Mouse (Mus musculus) embryonic facial prominence, embryonic 13.5 days (tissue): ENCODE data around the gene Bmyc. TPM values are rescaled to one million over a fixed set of nuclear protein-coding genes. Genes with fewer than 3 reads are reported as not detected.
"Not testable (repeated sequence)": the region's sequence is repeated elsewhere in the genome, so short reads cannot be mapped to it uniquely, and the experiment has no call there.

Experiments
- ATAC-seq: fragments of 200-750 bp; cut with Nextera tagmentation; 2 replicates; pipeline ENCODE4 v1.8.0; 2017; ENCODE audit warnings: low read depth; ENCODE audit not compliant: insufficient number of reproducible peaks, insufficient read depth, low FRiP score, low TSS enrichment
- H3K27ac ChIP-seq: fragments of 300-500 bp; sonication (generic); 2 replicates; pipeline ENCODE4 v1.5.1; 2015; ENCODE audit warnings: moderate library complexity, mild to moderate bottlenecking, inconsistent platforms
- H3K27me3 ChIP-seq: fragments of 300-500 bp; sonication (generic); 2 replicates; pipeline ENCODE4 v1.6.1; 2015; ENCODE audit warnings: mild to moderate bottlenecking, inconsistent platforms
- H3K36me3 ChIP-seq: fragments of 300-500 bp; sonication (generic); 2 replicates; pipeline ENCODE4 v1.6.1; 2015; ENCODE audit warnings: mild to moderate bottlenecking, inconsistent platforms
- H3K4me1 ChIP-seq: fragments of 300-500 bp; sonication (generic); 2 replicates; pipeline ENCODE4 v1.6.1; 2015; ENCODE audit warnings: inconsistent platforms
- H3K4me2 ChIP-seq: fragments of 300-500 bp; sonication (generic); 2 replicates; pipeline ENCODE4 v1.6.1; 2015; ENCODE audit warnings: moderate library complexity, mild to moderate bottlenecking, inconsistent platforms
- H3K4me3 ChIP-seq: fragments of 300-500 bp; sonication (generic); 2 replicates; pipeline ENCODE4 v1.5.1; 2015; ENCODE audit warnings: mild to moderate bottlenecking, inconsistent platforms
- H3K9ac ChIP-seq: fragments of 300-500 bp; sonication (generic); 2 replicates; pipeline ENCODE4 v1.6.1; 2015; ENCODE audit warnings: mild to moderate bottlenecking, inconsistent platforms
- H3K9me3 ChIP-seq: fragments of 300-500 bp; sonication (generic); 2 replicates; pipeline ENCODE4 v1.6.1; 2016; ENCODE audit warnings: inconsistent platforms
- whole genome bisulfite sequencing: fragments of 180-500 bp; shearing (Covaris S2); methylation state at CpG from one replicate; pipeline ENCODE4 v1.1.7; 2015; ENCODE audit warnings: mixed read lengths; 5-methylcytosine and 5-hydroxymethylcytosine counted together
- polyA plus RNA-seq: library from polyadenylated mRNA; unstranded; fragments of >200 nt; fragmentation: Nextera tagmentation; extraction: Ambion mirVana; gene quantifications from 2 replicates; pipeline ENCODE4 v1.2.1, GENCODE M21; 2015

The Bmyc gene
- polyA plus RNA-seq, 1 experiment from 2014 or later: 103 TPM

DNA sequence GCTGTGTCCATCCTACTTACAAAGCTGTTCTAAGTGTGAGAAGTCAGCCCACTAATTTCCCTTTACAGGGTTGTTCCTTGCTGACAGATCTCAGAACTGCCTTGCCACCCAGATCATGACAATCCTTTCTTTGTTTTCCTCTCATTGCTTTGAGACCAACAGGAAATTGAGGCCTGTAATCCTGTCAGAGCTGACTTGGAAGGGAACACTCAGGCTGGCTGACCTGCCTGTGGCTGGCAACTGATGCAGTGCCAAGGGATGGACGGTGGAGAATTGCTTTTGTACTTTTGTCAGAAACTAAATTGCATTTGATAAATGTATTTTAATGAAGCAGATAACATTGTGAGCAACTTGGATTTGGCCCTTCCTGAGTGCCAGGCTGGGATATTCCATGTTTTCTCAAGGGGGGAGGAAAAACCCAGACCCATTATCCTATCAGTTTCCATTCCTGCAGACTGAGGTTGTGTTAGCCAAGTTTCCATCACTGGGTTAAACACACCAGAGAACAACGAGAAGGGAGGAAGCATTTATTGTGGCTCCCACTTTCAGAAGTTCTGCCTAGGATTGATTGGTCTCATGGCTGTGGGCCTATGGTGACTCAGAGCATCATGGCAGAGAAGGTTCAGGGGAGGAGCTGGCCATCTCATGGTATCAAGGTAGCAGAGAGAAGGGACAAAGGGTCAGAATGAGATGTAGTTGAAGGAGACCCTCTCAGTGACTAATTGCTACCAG lies 26.8 kb downstream of the Bmyc start:
- H3K4me1 ChIP-seq: no peaks in the 10 kb centered on the region
- no peak for ATAC-seq
- H3K9ac ChIP-seq: no peak overlapping the region
- H3K27me3 ChIP-seq: no peaks in the 10 kb centered on the region
- H3K36me3 ChIP-seq: no peaks in the 10 kb centered on the region
- H3K4me2 ChIP-seq: no peak overlapping the region
- H3K9me3 ChIP-seq: no peaks in the 10 kb centered on the region
- 31% methylated on average over 2 of the region's 2 CpGs for WGBS
- H3K27ac ChIP-seq: no peak overlapping the region
- no peak overlapping the region for H3K4me3 ChIP-seq

DNA sequence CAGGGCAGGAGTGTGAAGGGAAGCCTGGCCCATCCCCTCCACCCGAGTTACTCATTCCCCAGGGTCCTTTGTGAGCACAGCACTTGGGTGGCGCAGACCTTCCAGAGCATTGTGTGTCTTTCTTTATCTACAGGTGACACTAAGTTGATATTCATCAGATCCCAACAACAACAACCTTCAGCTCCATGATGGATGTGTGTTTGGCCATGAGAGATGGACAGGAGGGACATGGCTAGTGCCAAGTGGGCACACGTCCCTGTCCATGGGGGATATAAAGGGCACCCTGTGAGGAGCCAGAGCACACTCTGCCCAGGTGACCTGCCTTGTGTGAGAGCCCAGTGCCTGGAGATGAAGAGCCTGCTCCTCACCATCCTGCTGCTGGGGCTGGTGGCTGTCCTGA lies 30.2 kb downstream of the Bmyc start, which contains the start of gene Obp2b:
Obp2b (plus strand) TSS at position 301 of the 400 bp plus-strand sequence.
- not testable (repeated sequence) for H3K4me3 ChIP-seq, H3K4me1 ChIP-seq, H3K27ac ChIP-seq, H3K36me3 ChIP-seq, ATAC-seq, H3K9me3 ChIP-seq, H3K27me3 ChIP-seq, H3K4me2 ChIP-seq, H3K9ac ChIP-seq
- WGBS: 83% methylated on average over 3 of the region's 3 CpGs

- ATAC-seq: no peak
- 55% methylated on average over 1 of the region's 1 CpGs for WGBS
- no peaks in the 10 kb centered on the region for H3K4me1 ChIP-seq
- no peaks in the 10 kb centered on the region for H3K9me3 ChIP-seq
- no peak overlapping the region for H3K9ac ChIP-seq
- no peaks in the 10 kb centered on the region for H3K36me3 ChIP-seq
- H3K27ac ChIP-seq: no peak overlapping the region
- H3K27me3 ChIP-seq: no peaks in the 10 kb centered on the region
- H3K4me3 ChIP-seq: no peak overlapping the region
- no peak overlapping the region for H3K4me2 ChIP-seq
Measured at GRCm38 (mm10) chr2:25741671-25742070, 35.1 kb downstream of the Bmyc start.

DNA sequence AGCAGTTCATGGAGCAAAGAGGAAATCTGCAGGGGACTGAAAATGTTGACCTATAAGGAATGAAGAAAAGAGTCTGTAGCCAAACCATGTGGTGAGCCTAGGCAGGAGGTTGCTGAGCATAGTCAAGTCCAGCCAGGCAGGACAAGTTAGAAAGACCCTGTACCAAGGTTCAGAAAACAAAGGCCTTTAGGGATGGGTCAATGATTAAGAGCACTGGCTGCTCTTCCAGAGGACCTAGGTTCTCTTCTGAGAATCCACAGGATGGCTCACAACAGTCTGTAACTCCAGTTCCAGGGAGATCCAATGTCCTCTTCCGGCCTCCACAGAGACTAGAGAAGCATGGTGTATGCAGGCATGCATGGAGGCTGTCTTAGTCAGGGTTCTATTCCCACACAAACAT lies 47.7 kb downstream of the Bmyc start:
- WGBS: 81% methylated on average over 1 of the region's 1 CpGs
- Histone ChIP-seq H3K4me2 (no peak overlapping the region), H3K9ac (no peak overlapping the region)

More for the DNA sequence above, 47.7 kb downstream of the Bmyc start:
- Histone ChIP-seq H3K9me3 (peaks cover 5% of the 10 kb centered on the region; the same call in 1 of the 2 replicates), H3K4me3 (no peak overlapping the region), H3K27ac (no peak overlapping the region), H3K4me1 (no peaks in the 10 kb centered on the region), H3K36me3 (no peaks in the 10 kb centered on the region), H3K27me3 (no peaks in the 10 kb centered on the region)
- no peak for ATAC-seq

Other genes starting within 250 kb of the Bmyc start
- gene Clic3, start 249.9 kb upstream of the Bmyc start, polyA plus RNA-seq: 5.0 and 7.2 TPM in 2 replicates
- gene Paxx, start 245.6 kb upstream of the Bmyc start, polyA plus RNA-seq: 29.4 and 35.9 TPM in 2 replicates
- gene Ptgds, start 236.7 kb upstream of the Bmyc start, polyA plus RNA-seq: 1.3 and 2.8 TPM in 2 replicates
- not detected in 2 replicates for gene Lcn12, start 212.8 kb upstream of the Bmyc start, polyA plus RNA-seq
- 75.1 and 81.1 TPM in 2 replicates for gene Fbxw5, start 206.0 kb upstream of the Bmyc start, polyA plus RNA-seq
- gene C8g, start 205.0 kb upstream of the Bmyc start, polyA plus RNA-seq: 5.8 and 6.2 TPM in 2 replicates
- 31.4 and 35.4 TPM in 2 replicates for gene Traf2, start 159.8 kb upstream of the Bmyc start, polyA plus RNA-seq
- 335 and 341 TPM in 2 replicates for gene Edf1, start 148.9 kb upstream of the Bmyc start, polyA plus RNA-seq
- 4.3 and 7.2 TPM in 2 replicates for gene Mamdc4, start 131.9 kb upstream of the Bmyc start, polyA plus RNA-seq
- gene Phpt1, start 131.5 kb upstream of the Bmyc start, polyA plus RNA-seq: 169 and 174 TPM in 2 replicates
- gene Ajm1, start 125.0 kb upstream of the Bmyc start, polyA plus RNA-seq: 0.39 and 0.62 TPM in 2 replicates
- 80.3 and 81.9 TPM in 2 replicates for gene Rabl6, start 98.2 kb upstream of the Bmyc start, polyA plus RNA-seq
- gene Ccdc183, start 89.1 kb upstream of the Bmyc start, polyA plus RNA-seq: 0.31 and 0.34 TPM in 2 replicates
- gene Tmem141, start 84.7 kb upstream of the Bmyc start, polyA plus RNA-seq: 23.5 and 24.8 TPM in 2 replicates
- gene Fcna, start 78.7 kb upstream of the Bmyc start, polyA plus RNA-seq: 0.59 and 2.1 TPM in 2 replicates
- gene Lcn8, start 53.6 kb upstream of the Bmyc start, polyA plus RNA-seq: not detected in 2 replicates
- not detected in 2 replicates for gene Lcn5, start 48.8 kb upstream of the Bmyc start, polyA plus RNA-seq
- gene Lcn6, start 30.0 kb upstream of the Bmyc start, polyA plus RNA-seq: not detected in 2 replicates
- not detected in 2 replicates for gene Lcn10, start 24.0 kb upstream of the Bmyc start, polyA plus RNA-seq
- not detected in 2 replicates for gene Obp2a, start 6.7 kb upstream of the Bmyc start, polyA plus RNA-seq
- gene Obp2b, start 30.3 kb downstream of the Bmyc start, polyA plus RNA-seq: not detected in 2 replicates
- gene Lcn3, start 58.8 kb downstream of the Bmyc start, polyA plus RNA-seq: not detected in 2 replicates
- not detected in 2 replicates for gene Lcn11, start 70.3 kb downstream of the Bmyc start, polyA plus RNA-seq
- gene Gm13539, start 75.5 kb downstream of the Bmyc start, polyA plus RNA-seq: not detected in 2 replicates
- not detected in 2 replicates for gene Glt6d1, start 109.1 kb downstream of the Bmyc start, polyA plus RNA-seq
- gene Lcn9, start 116.4 kb downstream of the Bmyc start, polyA plus RNA-seq: not detected in 2 replicates
- not detected in 2 replicates for gene Sohlh1, start 140.5 kb downstream of the Bmyc start, polyA plus RNA-seq
- 0.34 and 0.37 TPM in 2 replicates for gene Kcnt1, start 157.0 kb downstream of the Bmyc start, polyA plus RNA-seq